In genomic region chr15:22717681-22718080, GRCm38 (mm10) we compare ENCODE assay signal across 13 mouse cellular contexts.
A peak's percentile ranks its signal among the peaks of the same experiment; 100 is the strongest.
DNase-seq lines count a peak whose midpoint lies in the region; ATAC-seq lines count a peak whose summit lies in the region.
"Had no signal": no experiment of that assay in that cellular context is flagged by ENCODE, and none has a peak within 500 bp of the region (broad histone marks: within the 10 kb centered on the region; RNA-seq: fewer than 3 reads in every experiment).

No protein-coding gene starts in this region.

- peak; percentile 5 for DNase-seq in embryo, embryonic 10 days (ENCODE audit: low spot score)
- DNase-seq in embryo, embryonic 9.5 days (ENCODE audit: extremely low spot score): no peak
- peak; percentile 34 for DNase-seq in midbrain, embryonic 14.5 days
- no peak for DNase-seq in midbrain, embryonic 10.5 days (ENCODE audit: low spot score)
- peak; percentile 64 for DNase-seq in forebrain, embryonic 14.5 days (ENCODE audit: low spot score)
- DNase-seq in ovary, adult 18-20 months (ENCODE audit: low spot score): no peak
- no peak for DNase-seq in left cerebral cortex, adult 18-20 months (ENCODE audit: low spot score in 2 of 2)
- DNase-seq: kidney, postnatal 25 days; liver, embryonic 13.5 days; lung, postnatal 36 days had no signal

- H3K27ac ChIP-seq in midbrain, embryonic 14.5 days (replicated peaks; ENCODE audit: low read depth, low read length): no peak overlapping the region; the same call in 1 of the 2 replicates
- H3K27ac ChIP-seq in midbrain, embryonic 10.5 days (replicated peaks): no peak overlapping the region
- H3K27ac ChIP-seq in forebrain, embryonic 14.5 days (ENCODE audit: low read depth, low read length): no peak overlapping the region
- no peak overlapping the region for H3K27ac ChIP-seq in neural tube, embryonic 14.5 days (ENCODE audit: low read depth, low read length)
- H3K27ac ChIP-seq: liver, embryonic 13.5 days had no signal

- 58% methylated on average over 3 of the region's 3 CpGs for WGBS in midbrain, embryonic 14.5 days
- 89% methylated on average over 3 of the region's 3 CpGs for WGBS in midbrain, embryonic 10.5 days
- 35% methylated on average over 3 of the region's 3 CpGs for WGBS in forebrain, embryonic 14.5 days
- 20% methylated on average over 3 of the region's 3 CpGs for WGBS in neural tube, embryonic 14.5 days

- H3K4me1 ChIP-seq in midbrain, embryonic 14.5 days (ENCODE audit: control insufficient read depth, insufficient read depth, low read length): no peaks in the 10 kb centered on the region
- no peaks in the 10 kb centered on the region for H3K4me1 ChIP-seq in midbrain, embryonic 10.5 days
- no peaks in the 10 kb centered on the region for H3K4me1 ChIP-seq in forebrain, embryonic 14.5 days (ENCODE audit: control insufficient read depth, insufficient read depth, low read length)
- no peaks in the 10 kb centered on the region for H3K4me1 ChIP-seq in neural tube, embryonic 14.5 days (ENCODE audit: control insufficient read depth, insufficient read depth, low read length)
- H3K4me1 ChIP-seq: liver, embryonic 13.5 days had no signal

- H3K9ac ChIP-seq in midbrain, embryonic 14.5 days (replicated peaks; ENCODE audit: low read length): no peak overlapping the region
- H3K9ac ChIP-seq in forebrain, embryonic 14.5 days (ENCODE audit: low read length): no peak overlapping the region
- H3K9ac ChIP-seq in neural tube, embryonic 14.5 days (replicated peaks; ENCODE audit: low read depth, low read length): no peak overlapping the region
- H3K9ac ChIP-seq: liver, embryonic 13.5 days had no signal

- no peaks in the 10 kb centered on the region for H3K36me3 ChIP-seq in midbrain, embryonic 14.5 days (ENCODE audit: control insufficient read depth, insufficient read depth, low read length)
- H3K36me3 ChIP-seq in midbrain, embryonic 10.5 days: no peaks in the 10 kb centered on the region
- H3K36me3 ChIP-seq in forebrain, embryonic 14.5 days (ENCODE audit: control insufficient read depth, insufficient read depth, low read length): no peaks in the 10 kb centered on the region
- H3K36me3 ChIP-seq in neural tube, embryonic 14.5 days (ENCODE audit: control insufficient read depth, insufficient read depth, low read length): no peaks in the 10 kb centered on the region
- H3K36me3 ChIP-seq: liver, embryonic 13.5 days had no signal

- H3K27me3 ChIP-seq in midbrain, embryonic 14.5 days (ENCODE audit: control insufficient read depth, insufficient read depth, low read length): no peaks in the 10 kb centered on the region
- H3K27me3 ChIP-seq in midbrain, embryonic 10.5 days (ENCODE audit: low read depth, poor library complexity, severe bottlenecking): no peaks in the 10 kb centered on the region
- H3K27me3 ChIP-seq in forebrain, embryonic 14.5 days (replicated peaks; ENCODE audit: control insufficient read depth, insufficient read depth, low read length): no peaks in the 10 kb centered on the region
- no peaks in the 10 kb centered on the region for H3K27me3 ChIP-seq in neural tube, embryonic 14.5 days (ENCODE audit: control insufficient read depth, insufficient read depth, low read length)
- H3K27me3 ChIP-seq: liver, embryonic 13.5 days had no signal

- no peaks in the 10 kb centered on the region for H3K9me3 ChIP-seq in midbrain, embryonic 14.5 days (ENCODE audit: control insufficient read depth, low read length)
- no peaks in the 10 kb centered on the region for H3K9me3 ChIP-seq in midbrain, embryonic 10.5 days (replicated peaks)
- H3K9me3 ChIP-seq in forebrain, embryonic 14.5 days (replicated peaks; ENCODE audit: control insufficient read depth, low read length): no peaks in the 10 kb centered on the region
- no peaks in the 10 kb centered on the region for H3K9me3 ChIP-seq in neural tube, embryonic 14.5 days (ENCODE audit: control insufficient read depth, low read length)
- H3K9me3 ChIP-seq: liver, embryonic 13.5 days had no signal

- ATAC-seq in midbrain, embryonic 14.5 days (ENCODE audit: low FRiP score, low TSS enrichment): no peak; the same call in 1 of the 2 replicates
- peak; percentile 70; the same call in 1 of the 2 replicates for ATAC-seq in forebrain, embryonic 14.5 days
- peak; percentile 79 for ATAC-seq in neural tube, embryonic 14.5 days (ENCODE audit: low read depth)
- ATAC-seq: inflammation-experienced regulatory T-cells, adult 6 months had no signal

- H3K4me2 ChIP-seq in midbrain, embryonic 14.5 days (ENCODE audit: low read length): no peak overlapping the region
- H3K4me2 ChIP-seq in forebrain, embryonic 14.5 days (ENCODE audit: low read length): no peak overlapping the region
- H3K4me2 ChIP-seq in neural tube, embryonic 14.5 days (ENCODE audit: low read depth, low read length): no peak overlapping the region
- H3K4me2 ChIP-seq: heart, embryonic 11.5 days; liver, embryonic 13.5 days had no signal

- no peak overlapping the region for H3K4me3 ChIP-seq in midbrain, embryonic 14.5 days (replicated peaks; ENCODE audit: low read depth, low read length)
- no peak overlapping the region for H3K4me3 ChIP-seq in midbrain, embryonic 10.5 days
- H3K4me3 ChIP-seq in forebrain, embryonic 14.5 days (ENCODE audit: low read depth, low read length): no peak overlapping the region
- H3K4me3 ChIP-seq in neural tube, embryonic 14.5 days (ENCODE audit: low read depth, low read length): no peak overlapping the region
- H3K4me3 ChIP-seq: liver, embryonic 13.5 days had no signal

Comparison
In these comparisons a context has a peak if more than half of its experiments do, and no peak if none do; other contexts are left out.
1. DNase-seq: peak in embryo, embryonic 10 days (single experiment), midbrain, embryonic 14.5 days (single experiment) and forebrain, embryonic 14.5 days (single experiment); none in embryo, embryonic 9.5 days (single experiment), midbrain, embryonic 10.5 days (single experiment), ovary, adult 18-20 months (single experiment) and left cerebral cortex, adult 18-20 months (0 of 2).